Mouse (Mus musculus): ENCODE results near the gene Prr5l.
A peak's percentile ranks its signal among the peaks of the same experiment; 100 is the strongest.

The Prr5l gene

DNA sequence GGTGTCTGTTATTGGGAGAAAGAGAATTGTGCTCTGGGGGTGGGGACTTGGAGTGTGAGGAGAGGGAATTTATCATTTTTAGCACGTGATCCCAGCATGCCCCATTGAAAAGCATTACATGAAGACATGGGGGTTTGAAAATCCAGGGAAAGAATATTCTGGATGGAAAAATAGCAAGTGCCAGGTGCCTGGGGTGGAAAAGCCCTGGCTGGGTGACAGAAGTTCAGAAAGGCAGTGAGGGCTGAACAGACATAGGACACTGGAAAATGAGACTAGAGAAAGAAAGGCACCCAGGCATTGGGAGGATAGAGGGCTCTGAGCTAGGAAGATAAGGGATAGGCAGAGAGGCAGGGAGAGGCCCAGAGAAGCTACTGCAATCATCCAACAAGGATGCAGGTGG is 62.0 kb downstream of the Prr5l start:
- DNase-seq: no peak

DNA sequence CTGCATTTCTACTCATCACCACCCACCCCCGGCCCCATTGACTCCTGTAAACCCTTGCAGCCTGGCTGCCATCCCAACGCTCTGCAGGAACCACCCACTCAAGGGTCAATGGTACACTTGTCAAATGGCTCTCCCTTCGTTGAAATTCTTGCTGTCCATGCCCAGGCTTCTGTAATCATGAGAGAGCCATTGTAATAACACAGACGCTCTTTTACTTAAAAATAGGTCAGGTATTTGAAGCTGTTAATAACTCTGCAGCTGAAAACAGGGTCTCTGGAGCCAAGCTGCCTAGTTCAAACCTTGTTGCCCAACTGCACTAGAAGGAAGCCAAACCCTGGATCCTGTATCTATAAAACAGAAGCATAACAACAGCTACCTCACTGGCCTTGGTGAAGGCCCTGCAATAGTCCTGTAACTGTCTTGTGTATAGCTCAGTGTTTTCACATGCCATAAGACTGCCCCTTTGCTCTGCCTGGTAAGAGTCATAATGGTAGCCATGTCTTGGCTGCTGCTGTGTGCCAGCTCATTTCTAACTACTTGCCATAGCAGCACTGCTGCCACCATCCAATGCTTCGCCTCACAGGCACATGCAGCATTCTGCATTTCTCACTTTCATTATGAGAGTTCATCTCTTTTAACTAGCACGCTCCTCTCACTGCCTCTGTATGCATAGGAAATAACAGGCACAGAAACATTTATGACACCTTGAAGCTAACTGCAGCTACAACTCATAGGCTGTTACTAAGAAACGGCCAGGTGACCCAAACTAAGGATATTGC is 63.7 kb downstream of the Prr5l start:
- DNase-seq: no peak

DNA sequence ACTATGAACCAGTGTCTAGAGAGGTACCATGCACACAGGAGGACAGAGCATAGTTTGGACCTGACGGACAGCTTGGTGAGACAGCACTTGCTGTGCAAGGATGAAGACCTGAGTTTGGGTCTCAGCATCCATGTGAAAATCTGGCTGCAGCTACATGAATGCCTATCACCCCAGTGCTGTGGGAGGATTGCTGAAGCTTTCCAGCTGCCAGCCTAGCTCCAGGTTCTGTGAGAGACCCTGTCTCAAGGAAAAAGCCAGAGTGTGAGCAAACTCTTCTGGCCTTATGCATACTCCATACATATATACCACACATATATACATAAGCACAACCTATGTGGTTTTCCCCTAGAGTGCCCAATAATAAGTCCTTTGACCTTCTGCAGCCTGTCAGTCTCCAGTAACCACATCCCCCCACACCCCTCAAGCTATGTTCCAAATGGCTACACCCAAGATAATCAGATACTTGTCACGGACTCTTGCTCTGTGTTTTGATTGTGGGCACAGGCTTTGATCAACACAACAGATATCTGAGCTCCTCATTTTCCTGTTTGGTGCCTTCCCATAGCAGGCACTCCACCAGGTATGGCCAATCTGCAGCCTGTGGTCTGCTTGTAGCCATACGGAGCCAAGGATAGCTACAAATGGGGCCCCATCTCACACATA is 66.0 kb downstream of the Prr5l start:
- no peak for DNase-seq

DNA sequence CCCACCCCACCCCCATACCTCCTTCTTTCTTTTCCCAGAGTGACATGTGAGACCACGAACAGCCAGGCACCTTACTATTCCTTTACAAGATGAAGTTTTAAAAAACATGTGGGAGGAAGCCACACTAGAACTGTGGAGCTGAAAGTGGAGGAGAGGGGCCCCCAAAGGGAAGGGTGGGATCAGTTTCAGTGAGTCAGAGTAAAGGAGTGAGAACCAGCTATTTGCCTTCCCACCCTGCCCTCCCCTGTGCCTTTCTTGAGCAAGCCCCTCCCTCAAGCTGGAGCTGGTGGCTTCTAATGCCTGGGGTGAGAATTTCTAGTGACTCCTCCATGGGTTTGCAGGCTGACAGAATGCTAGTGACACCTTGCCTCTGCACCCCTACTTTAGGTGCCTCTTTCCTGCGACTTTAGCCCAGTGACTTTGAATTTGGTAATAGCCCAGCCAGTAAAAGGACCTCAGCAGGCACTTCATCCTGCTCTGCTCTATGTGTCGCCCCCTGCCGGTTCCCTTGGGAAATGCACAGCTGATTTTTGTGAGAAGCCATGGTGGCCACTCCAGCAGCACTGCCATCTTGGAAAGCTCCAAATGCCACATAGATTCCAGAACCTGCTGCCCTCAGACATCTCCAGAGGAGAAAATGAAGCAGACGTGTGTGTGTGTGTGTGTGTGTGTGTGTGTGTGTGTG is 67.4 kb downstream of the Prr5l start:
- no peak for DNase-seq

DNA sequence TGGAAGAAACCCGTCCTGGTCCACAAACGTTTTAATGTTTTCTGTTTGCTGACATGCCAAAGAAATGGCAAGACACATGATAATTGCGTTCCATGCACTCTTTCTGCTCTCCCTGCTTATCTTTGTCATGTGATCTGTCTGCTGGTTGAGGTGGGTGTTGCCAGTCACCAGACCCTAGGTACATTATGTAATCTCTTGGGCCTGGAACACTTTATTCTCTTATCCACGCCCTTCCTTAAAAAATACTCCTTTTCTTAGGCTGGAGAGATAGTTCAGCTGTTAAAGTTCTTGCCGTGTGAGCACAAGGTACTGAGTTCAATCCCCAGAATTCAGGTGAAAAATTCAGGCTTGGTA is 68.6 kb downstream of the Prr5l start:
- DNase-seq: no peak

GRCm38 (mm10) chr2:101813581-101814271 is 69.1 kb downstream of the Prr5l start:
- no peak for DNase-seq

DNA sequence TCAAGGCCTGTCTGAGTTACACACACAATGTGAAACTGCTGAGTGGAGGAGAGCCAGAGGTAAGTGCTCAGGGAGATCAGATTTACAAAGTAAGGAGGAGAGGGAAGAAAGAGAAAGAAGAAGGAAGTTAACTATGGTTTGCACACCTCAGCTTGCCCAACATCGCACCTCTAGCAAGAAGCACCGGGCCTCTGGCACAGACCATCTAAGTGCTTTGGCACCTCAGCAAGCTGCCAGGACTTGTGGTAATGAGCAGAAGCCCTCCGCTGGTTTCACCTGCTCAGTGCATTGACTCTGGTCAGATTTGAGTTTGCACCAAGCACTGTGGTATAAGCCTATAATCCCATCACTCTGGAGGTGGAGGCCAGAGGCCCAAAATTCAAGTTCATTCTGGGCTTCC is 70.9 kb downstream of the Prr5l start:
- no peak for DNase-seq

DNA sequence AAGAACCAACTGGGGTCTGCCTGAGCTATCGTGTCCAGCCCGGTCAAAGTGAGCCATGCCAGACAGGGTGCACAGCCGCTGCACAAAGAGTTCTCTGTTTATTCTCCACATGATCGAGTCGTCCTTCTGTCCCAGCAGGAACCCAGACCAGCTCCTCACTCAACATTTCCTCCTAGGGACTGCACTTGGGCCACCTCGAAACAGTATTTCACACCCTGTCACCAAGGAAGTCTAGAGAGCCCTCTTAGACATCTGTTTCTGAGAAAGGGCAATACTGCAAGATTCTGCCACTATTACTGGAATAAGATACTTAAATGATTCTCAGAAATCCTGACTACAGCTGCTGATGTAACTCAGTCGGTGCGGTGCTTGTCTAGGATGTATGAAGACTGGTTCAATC is 72.1 kb downstream of the Prr5l start:
- no peak for DNase-seq

GRCm38 (mm10) chr2:101809640-101810305 is 73.1 kb downstream of the Prr5l start:
- no peak for DNase-seq

DNA sequence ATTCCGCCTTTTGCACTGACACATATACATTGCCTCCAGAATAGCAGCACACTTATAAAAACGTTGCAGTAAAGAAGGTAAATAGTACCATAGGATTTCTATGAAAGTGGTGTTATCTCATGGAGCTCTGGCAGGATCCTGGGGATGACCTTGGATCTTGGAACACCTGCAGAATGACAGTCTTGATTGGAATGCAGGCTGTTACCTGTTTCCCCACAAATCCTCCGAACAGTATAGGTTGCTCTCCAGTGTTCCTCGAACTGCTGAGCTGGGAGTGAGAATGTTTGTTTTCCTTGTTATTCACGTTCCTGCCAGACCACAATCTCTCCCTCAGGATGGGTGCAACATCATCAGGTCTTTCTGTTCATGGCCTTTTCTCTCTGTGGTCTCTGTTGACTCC is 75.1 kb downstream of the Prr5l start:
- no peak for DNase-seq

- no peak for DNase-seq
Observed at GRCm38 (mm10) chr2:101802240-101802639, 80.6 kb downstream of the Prr5l start.

DNA sequence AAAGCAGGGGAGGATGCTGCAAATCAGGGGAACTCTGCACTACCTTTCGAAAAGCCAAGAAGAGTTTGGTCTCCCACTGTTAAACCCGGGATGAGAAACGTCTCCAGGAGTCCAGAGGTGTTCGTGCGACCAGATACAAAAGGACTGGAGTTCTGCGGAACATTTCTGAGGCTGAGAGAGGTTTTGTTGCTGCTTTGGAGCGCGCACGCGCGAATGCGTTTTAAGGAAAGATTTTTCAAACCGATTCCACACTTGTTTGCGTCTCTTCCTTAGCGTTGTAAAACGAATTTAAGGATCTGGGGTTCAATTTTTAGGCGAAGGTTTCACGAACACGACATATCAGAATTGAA is 85.0 kb downstream of the Prr5l start:
- DNase-seq: no peak

DNA sequence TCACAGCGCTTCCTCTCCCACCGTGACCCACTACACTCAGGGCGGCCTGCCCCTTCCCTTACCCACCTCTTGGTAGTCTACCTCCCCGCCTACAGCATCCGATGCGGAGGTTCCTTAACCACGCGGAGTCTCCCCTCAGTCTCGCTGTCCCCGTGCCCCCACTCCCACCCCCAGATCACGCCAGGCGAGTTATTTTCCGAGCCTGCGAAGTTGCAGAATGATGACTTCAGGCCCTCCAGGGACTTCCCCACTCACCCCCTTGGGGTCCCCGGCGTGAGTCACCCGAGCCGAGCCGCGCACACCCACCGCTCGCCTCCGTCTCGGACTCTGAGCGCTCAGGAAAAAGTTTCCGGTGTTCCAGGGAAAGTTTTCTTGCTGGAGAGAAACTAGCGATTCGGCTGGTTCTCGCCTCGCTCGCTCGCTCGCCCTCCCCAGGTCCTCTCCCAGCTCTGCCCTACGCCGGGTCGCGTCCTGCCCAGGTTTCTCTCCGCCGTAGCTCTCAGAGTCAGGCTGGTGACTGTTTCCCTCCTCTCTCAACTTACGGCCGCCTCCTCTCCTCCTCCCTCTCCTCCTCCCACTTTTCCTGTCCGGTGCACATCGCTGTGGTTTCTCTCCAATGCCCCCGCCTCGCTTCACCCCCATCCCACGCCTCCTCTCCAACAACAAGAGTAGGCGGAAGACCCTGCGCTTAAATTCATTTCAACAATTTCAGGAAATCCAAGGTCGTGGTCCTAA is 85.5 kb downstream of the Prr5l start:
- peak; percentile 5 to 9 for DNase-seq

DNA sequence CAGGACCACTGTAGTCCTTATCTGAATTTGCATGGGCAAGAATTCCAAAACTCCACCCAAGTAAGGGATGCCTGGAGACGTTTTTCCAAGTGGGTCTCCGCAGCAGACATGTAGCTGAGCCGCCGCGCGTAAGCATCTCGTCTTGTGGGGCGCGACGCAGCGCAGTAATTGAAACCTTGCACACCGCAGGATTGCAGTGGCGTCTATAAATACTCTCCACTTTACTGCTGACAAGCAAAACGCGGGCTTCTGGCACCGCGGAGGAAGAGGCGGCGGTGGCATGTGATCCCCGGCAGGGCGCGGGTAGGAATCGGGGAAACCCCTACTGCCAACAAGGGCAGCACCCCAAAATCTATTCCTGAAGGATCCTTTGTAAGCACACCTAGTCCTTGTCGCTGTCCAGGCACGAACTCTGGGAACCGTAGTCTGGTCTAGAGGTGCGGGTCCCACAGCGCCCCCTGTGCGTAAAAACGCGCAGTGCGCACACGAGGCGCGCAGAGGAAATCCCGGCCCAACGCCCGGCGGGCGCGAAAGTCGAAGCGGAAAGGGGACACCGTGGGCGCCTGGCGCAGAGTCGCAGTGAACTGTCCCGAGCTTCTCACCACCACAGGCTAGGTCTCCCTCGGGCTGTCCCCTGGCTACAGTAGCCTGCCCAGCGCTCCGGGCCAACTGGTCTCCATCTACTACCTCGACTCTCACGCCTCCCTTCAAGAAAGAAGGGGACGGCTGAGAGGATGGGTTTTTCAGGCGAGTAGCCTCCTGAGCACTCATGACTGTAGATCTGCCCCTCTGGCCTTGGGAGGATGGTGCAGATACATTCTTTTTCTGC is 86.3 kb downstream of the Prr5l start:
- DNase-seq: peak; percentile 30 to 35

DNA sequence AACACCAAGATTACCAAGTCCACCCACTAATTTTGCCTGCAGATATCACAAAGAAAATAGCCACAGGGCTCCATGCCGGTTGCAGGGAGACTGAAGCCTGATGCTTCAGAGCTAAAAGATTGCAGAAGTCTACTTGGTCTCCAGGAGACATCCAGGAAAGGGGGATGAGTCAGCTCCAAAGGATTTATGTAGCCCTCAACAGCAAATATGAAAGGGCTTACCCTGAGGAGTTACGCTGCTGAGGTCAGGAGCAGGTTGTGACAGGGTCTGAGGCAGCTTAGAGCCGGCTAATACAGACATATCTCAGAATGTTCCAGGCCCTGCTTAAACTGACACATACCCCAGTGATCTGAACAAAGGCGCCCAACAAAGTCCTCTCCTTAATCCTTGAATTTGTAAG is 90.7 kb downstream of the Prr5l start:
- DNase-seq: no peak

- no peak for DNase-seq
Observed at GRCm38 (mm10) chr2:101783255-101783654, 99.6 kb downstream of the Prr5l start.

DNA sequence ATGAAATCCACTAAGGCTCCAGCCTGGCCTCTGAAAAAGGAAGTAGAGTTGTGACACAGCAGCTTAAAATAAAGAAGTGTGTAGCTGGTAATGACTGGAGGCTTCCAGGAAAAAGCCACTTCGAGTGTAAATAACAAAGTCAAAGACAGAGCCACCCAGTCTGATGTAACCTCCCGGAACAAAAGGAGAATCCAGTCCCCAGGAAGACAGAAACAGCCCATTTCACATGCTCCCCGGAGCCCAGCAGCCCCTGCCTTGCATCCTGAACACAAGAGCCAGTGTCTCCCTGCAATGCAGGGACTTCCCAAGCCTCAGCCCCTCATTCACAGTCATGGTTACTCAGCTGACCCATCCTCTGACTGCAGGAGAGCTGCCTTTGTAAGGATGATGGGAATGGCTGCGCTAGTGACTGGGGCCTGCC is 101.5 kb downstream of the Prr5l start:
- no peak for DNase-seq

DNA sequence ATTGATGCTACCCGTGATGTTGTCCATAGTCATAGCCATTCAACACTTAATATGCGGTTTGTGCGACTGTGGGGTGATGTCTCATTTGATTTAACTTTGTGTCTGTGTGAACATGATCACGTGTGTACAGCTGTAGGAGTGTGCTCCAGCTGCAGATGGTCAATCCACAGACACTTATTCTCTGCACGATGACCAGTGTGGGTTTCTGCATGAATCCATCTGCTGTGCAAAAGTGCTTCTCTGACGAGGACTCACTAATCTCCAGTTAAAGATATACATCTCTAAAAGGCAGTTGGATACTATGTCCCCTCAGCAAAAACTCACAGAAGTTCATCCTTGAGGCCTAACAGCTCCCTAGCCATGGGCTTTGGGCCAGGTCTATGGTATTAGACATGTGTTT is 104.7 kb downstream of the Prr5l start:
- no peak for DNase-seq

- DNase-seq: no peak
Observed at GRCm38 (mm10) chr2:101763503-101763902, 119.3 kb downstream of the Prr5l start.

DNA sequence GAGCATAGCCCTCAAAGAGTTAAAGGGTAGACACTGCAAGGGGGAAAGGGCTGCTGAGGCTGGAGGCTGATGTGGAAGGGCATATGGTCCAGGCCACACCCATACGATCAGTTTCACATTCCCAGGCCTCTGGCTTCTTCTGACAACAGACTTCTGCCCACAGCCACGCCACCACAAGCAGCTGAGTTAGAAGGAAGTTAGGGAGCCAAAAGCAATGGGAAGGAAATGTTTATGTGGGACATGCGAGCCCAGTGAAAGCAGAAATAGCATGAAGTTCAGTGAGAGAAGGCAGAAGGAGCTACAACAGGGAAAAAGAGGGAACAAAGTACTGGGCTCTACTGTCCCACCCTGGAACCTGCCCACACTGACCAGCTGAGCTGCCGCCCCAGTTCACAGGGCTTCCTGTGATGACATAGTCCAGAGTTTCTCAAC is 119.9 kb downstream of the Prr5l start:
- DNase-seq: no peak

- DNase-seq: no peak
Observed at GRCm38 (mm10) chr2:101762405-101762804, 120.4 kb downstream of the Prr5l start.
